Mouse (Mus musculus) spleen, adult 2 months (tissue): ENCODE results near the gene Ppp1r14c.

Experiments used
- CTCF ChIP-seq: fragments of 200-500 bp; IDR thresholded peaks from 2 replicates; pipeline ENCODE4 v1.5.1; 2011; ENCODE audit warnings: mild to moderate bottlenecking, inconsistent platforms; ENCODE audit not compliant: insufficient read depth, insufficient read length, insufficient replicate concordance; ENCODE audit errors: extremely low read depth
- POLR2A ChIP-seq: fragments of 200-500 bp; IDR thresholded peaks from 2 replicates; pipeline ENCODE4 v1.6.1; 2011; ENCODE audit warnings: low read depth, low read length, inconsistent platforms

DNA sequence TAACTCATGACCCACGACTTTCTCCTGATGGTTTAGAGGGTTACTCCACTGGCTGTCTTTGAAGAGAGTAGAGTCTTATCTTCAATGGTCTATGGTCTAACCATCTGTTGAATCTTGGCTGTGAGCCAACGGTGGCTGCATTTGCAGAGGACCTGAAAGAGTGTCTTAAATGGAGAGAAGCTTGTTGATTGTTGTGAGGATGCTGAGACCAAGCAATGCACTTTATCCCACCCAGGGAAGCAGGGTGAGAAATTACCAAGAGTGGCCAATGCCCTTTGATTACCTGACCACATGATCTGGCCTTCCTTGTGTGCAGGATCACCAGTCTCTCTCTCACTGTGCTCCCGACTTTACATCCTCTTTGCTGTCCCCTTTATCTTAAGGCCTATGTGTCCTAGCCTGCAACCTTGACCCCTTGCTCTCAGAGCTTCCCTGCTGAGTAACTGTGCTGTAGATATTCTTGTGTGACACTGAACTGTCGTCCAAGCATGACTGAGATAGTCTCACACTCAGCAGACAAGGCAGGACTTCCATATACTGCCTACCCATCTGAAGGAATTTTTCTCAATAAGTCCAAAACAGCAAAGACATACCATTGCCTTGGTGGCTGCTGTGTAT, 28.9 kb downstream of the Ppp1r14c start:
- TF ChIP-seq CTCF = no peak
- no peak for TF ChIP-seq POLR2A
